Mouse (Mus musculus) bone marrow macrophage, adult 2 months (primary cell): ENCODE measurements around the gene Ift43.

Experiments
- CTCF ChIP-seq: IDR thresholded peaks from 2 replicates; pipeline ENCODE4 v1.5.1; 2012; ENCODE audit warnings: low read depth, mild to moderate bottlenecking, low read length, moderate library complexity
- POLR2A ChIP-seq: IDR thresholded peaks from 2 replicates; pipeline ENCODE4 v1.6.1; 2012; ENCODE audit warnings: mild to moderate bottlenecking, low read depth, low read length, borderline replicate concordance

- TF ChIP-seq POLR2A (no peak), CTCF (no peak)
Observed at GRCm38 (mm10) chr12:86181879-86182278, 99.5 kb downstream of the Ift43 start.
